Mouse (Mus musculus) stomach, postnatal 0 days (tissue): ENCODE data around the gene Slc9a9.

Experiments
- CTCF ChIP-seq: IDR thresholded peaks from 2 replicates; pipeline ENCODE4 v1.5.1; 2016; ENCODE audit warnings: antibody characterized with exemption, low read depth, mild to moderate bottlenecking, moderate library complexity
- EP300 ChIP-seq: optimal IDR thresholded peaks from 2 replicates; pipeline ENCODE3; 2016; ENCODE audit warnings: antibody characterized with exemption

- TF ChIP-seq CTCF = no peak
- no peak for TF ChIP-seq EP300
These were observed 584.5 kb downstream of the Slc9a9 start for GRCm38 (mm10) chr9:95254162-95254561.
